Mouse (Mus musculus) kidney, adult 2 months (tissue): Measurements from ENCODE around the gene Mxra8. TPM values are rescaled to one million over a fixed set of nuclear protein-coding genes. Genes with fewer than 3 reads are reported as not detected.

ENCODE experiments used
- DNase-seq: peaks from one replicate; pipeline ENCODE4 v3.0.0; 2021
- H3K27ac ChIP-seq: fragments of 200-500 bp; 2 replicates; pipeline ENCODE4 v1.5.1; 2012; ENCODE audit warnings: low read depth, low read length, control low read depth, inconsistent platforms; ENCODE audit not compliant: insufficient read depth
- H3K27me3 ChIP-seq: fragments of 200-500 bp; replicated peaks from 2 replicates; pipeline ENCODE4 v1.6.1; 2012; ENCODE audit warnings: mild to moderate bottlenecking, moderate library complexity, low read length, inconsistent platforms; ENCODE audit not compliant: control insufficient read depth, insufficient read depth
- H3K36me3 ChIP-seq: fragments of 200-500 bp; 2 replicates; pipeline ENCODE4 v1.6.1; 2012; ENCODE audit warnings: mild to moderate bottlenecking, moderate library complexity, low read length, inconsistent platforms; ENCODE audit not compliant: control insufficient read depth, insufficient read depth
- H3K4me1 ChIP-seq: fragments of 200-500 bp; 2 replicates; pipeline ENCODE4 v1.6.1; 2011; ENCODE audit warnings: low read length; ENCODE audit not compliant: control insufficient read depth, insufficient read depth
- H3K4me3 ChIP-seq: fragments of 200-500 bp; 2 replicates; pipeline ENCODE4 v1.5.1; 2011; ENCODE audit warnings: mild to moderate bottlenecking, low read depth, low read length, control low read depth; ENCODE audit not compliant: insufficient read depth
- CTCF ChIP-seq: fragments of 200-500 bp; conservative IDR thresholded peaks from 2 replicates; pipeline ENCODE4 v1.5.1; 2011; ENCODE audit warnings: low read depth, mild to moderate bottlenecking, control low read depth, low read length, moderate library complexity, mixed read lengths; ENCODE audit not compliant: insufficient read depth, insufficient read length
- POLR2A ChIP-seq: fragments of 200-500 bp; IDR thresholded peaks from one replicate; pipeline ENCODE4 v1.6.1; 2011; ENCODE audit warnings: low read depth, low read length, control low read depth
- WGBS: fragments of 180-500 bp; shearing (Covaris S2); methylation state at CpG from one replicate; pipeline ENCODE4 v1.1.7; 2018; 5-methylcytosine and 5-hydroxymethylcytosine counted together
- polyA plus RNA-seq: library from polyadenylated mRNA; depleted of rRNA; stranded (reverse); fragments of >200 nt; gene quantifications from 2 replicates; pipeline ENCODE4 v1.2.3, GENCODE M21; 2012

Mxra8 gene
- polyA plus RNA-seq, 1 experiment: 98.0 TPM

DNA sequence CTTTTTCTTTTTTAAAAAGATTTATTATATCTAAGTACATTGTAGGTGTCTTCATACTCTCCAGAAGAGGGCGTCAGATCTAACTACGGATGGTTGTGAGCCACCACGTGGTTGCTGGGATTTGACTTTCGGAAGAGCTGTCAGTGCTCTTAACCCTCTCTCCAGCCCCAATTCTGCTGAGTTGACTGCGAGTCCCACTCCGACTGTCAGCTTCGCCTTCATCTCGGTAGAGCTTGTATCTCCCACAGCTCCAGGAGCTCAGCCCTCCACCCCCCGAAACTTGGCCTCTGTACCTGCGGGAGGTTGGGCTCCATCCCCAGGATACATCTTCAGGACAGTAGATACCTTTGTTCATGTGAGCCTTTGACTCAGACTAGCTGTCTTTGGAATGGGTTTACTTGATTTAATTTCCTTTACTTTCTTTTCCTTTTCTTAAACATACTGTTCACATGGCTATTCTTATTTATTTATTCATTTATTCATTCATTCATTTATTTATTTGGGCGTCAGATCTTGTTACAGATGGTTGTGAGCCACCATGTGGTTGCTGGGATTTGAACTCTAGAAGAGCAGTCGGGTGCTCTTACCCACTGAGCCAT lies 36.6 kb upstream of the Mxra8 start, which contains the start of gene Mrpl20:
TSS of gene Mrpl20 (plus strand) at position 138 of the 599 bp plus-strand sequence.
- peak within 1 kb of the TSS; percentile 60 for H3K27ac ChIP-seq
- WGBS: 14% methylated on average over 12 of the region's 12 CpGs

DNA sequence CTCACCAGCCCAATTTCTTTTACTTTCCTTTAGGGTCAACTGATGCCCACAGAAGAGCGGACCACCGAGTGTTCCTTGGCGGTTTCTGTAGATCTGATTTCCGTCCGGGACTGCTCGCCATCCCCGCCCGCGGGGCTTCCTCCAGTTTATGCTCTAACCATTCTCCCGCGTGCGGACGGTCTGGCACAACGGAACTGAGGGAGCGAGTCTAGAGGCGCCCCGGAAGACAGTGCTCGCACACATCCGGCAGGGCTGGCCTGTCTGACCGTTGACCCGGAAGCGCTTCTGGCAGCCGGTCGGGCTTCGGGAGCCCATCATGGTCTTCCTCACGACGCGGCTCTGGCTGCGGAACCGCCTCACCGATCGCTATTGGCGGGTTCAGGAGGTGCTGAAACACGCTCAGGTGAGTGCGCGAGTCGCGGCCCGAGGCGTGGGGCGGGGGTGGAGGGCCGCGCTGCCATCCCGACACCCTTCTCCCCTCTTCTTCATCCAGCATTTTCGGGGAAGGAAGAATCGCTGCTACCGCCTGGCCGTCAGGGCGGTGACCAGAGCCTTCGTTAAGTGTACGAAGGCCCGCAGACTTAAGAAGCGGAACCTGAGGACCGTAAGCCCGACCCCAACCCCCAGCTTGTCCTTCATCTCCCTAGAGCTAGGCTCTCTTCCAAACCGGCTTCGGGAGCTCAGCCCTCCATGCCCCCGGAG lies 36.0 kb upstream of the Mxra8 start:
- peak; percentile 97 for DNase-seq
- WGBS: under 1% methylated on average over 58 of the region's 58 CpGs
- Histone ChIP-seq H3K27me3 (no peaks in the 10 kb centered on the region), H3K4me1 (peaks cover 9% of the 10 kb centered on the region; the same call in 1 of the 2 replicates), H3K27ac (peak overlapping the region; percentile 60), H3K36me3 (peaks cover under 1% of the 10 kb centered on the region; the same call in 1 of the 2 replicates), H3K4me3 (peak overlapping the region; percentile 95)
- peak; percentile 68 for TF ChIP-seq POLR2A
- TF ChIP-seq CTCF: no peak

More for the DNA sequence above, 36.6 kb upstream of the Mxra8 start, which contains the start of gene Mrpl20:
- Histone ChIP-seq H3K36me3 (no peaks in the 10 kb centered on the region; the same call in 1 of the 2 replicates), H3K27me3 (no peaks in the 10 kb centered on the region), H3K4me1 (peaks cover 9% of the 10 kb centered on the region; the same call in 1 of the 2 replicates), H3K4me3 (peak within 1 kb of the TSS; percentile 95)
- TF ChIP-seq CTCF (0 out of 2 replicates have a peak, but pooled peaks have one; percentile 27), POLR2A (no peak)
- DNase-seq: peak; percentile 32

DNA sequence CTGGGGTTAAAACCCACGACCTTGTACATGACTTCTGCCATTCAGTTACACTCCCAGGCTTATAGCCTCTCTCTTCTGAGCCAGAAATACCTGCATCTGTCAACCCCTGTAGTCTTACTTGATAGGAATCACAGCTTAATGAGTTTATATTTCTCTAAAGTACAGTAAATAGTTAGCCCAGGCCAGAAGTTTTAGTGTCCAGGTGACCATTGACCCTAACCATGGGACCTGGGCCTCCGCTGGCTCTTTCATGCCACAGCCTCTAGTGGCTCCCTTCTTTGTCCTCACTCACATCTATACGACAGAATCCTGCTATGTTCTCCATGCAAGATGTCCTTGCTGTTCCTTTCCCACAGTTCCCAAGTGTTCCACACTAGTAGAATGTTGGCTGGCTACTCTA lies 31.6 kb upstream of the Mxra8 start:
- TF ChIP-seq CTCF (no peak), POLR2A (no peak)
- Histone ChIP-seq H3K36me3 (peaks cover 3% of the 10 kb centered on the region; the same call in 1 of the 2 replicates), H3K4me3 (no peak overlapping the region), H3K27ac (no peak overlapping the region), H3K27me3 (no peaks in the 10 kb centered on the region), H3K4me1 (peaks cover 9% of the 10 kb centered on the region; the same call in 1 of the 2 replicates)
- 64% methylated on average over 3 of the region's 3 CpGs for WGBS
- peak; percentile 56 for DNase-seq

DNA sequence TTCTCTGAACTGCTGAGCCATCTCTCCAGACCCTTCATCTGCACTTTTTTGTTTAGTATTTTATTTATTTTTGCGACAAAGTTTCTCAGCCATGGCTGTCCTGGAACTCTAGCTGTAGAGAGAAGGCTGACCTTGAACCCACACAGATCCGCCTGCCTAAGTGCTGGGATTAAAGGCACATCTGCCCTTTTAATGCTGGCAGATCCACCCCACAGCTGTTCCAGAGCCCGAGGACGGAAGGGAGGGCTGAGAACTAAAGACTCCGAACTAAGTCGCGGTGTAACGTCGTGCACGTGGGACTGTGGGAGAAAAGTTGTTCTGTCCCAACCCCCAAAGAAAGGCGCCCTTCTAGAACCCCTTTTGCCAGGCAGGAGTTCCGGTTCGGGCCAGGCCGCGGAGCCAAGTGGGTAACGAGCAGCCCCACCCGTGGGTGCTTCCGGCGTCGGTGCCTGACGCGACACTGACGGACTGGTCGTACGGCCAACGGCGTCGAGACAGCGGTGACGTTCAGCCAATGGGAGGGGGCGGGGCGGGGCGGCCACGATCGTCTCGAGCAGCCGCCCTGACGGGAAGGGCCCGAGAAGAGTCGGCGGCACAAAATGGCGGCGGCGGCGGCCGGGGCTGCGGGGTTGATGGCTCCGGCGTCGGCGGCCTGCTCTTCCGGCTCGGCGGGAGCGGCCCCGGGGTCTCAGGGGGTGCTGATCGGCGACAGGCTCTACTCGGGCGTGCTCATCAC lies 27.4 kb upstream of the Mxra8 start, which contains the start of gene Ccnl2:
TSS of gene Ccnl2 (plus strand) at position 561 of the 736 bp plus-strand sequence.
- WGBS: under 1% methylated on average over 51 of the region's 60 CpGs
- H3K36me3 ChIP-seq: peaks cover 12% of the 10 kb centered on the region
- TF ChIP-seq POLR2A: peak; percentile 42
- no peak for TF ChIP-seq CTCF
- peak within 1 kb of the TSS; percentile 96 for H3K27ac ChIP-seq
- H3K27me3 ChIP-seq: no peaks in the 10 kb centered on the region
- H3K4me1 ChIP-seq: peaks cover 11% of the 10 kb centered on the region
- peak; percentile 97 for DNase-seq
- peak within 1 kb of the TSS; percentile 88 for H3K4me3 ChIP-seq

DNA sequence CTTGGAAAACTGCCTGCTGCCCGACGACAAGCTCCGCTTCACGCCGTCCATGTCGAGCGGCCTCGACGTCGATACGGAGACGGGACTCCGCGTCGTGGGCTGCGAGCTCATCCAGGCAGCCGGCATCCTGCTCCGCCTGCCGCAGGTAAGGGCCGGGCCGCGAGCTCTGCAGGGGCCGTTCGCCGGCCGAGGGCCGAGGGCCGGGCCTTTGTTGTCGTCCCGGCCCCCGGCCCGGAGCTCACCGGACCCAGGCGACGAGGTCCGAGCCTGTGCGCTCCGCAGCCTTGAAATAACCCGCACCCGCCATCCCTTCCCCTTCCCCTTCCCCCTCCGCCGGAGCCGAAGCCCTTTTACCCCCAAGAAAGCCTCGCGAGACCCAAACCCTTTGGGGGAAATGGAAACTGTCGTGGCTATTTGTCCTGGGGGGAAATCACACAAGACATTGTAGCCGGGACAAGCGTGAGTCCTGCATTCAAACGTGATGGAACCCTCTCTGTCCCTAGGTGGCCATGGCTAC lies 26.8 kb upstream of the Mxra8 start:
- peaks cover 16% of the 10 kb centered on the region for H3K36me3 ChIP-seq
- H3K4me1 ChIP-seq: peaks cover 14% of the 10 kb centered on the region
- peak; percentile 23 for DNase-seq
- no peaks in the 10 kb centered on the region for H3K27me3 ChIP-seq
- H3K4me3 ChIP-seq: peak overlapping the region; percentile 88
- TF ChIP-seq POLR2A (no peak), CTCF (no peak)
- under 1% methylated on average over 49 of the region's 49 CpGs for WGBS
- H3K27ac ChIP-seq: peak overlapping the region; percentile 80

DNA sequence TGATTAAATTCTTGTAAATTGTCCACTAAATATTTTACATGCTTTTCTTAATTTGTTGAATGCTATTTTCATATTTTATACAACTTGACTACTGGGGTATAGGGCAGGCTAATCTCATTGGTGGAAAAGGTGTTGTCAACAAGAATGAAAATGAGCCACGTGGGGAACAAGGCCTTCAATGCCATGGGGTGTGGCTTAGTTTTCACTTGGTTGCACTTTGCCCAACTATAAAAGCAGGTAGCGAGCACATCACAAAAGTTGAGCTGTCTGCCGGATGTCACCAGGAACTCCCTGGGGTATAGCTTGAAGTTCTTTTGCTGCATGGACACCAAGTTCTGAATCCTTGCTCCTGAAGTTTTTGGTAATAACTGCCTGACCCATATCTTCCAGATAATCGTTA lies 21.9 kb upstream of the Mxra8 start:
- Histone ChIP-seq H3K36me3 (peaks cover 37% of the 10 kb centered on the region), H3K4me3 (no peak overlapping the region), H3K27ac (no peak overlapping the region), H3K4me1 (peaks cover 14% of the 10 kb centered on the region), H3K27me3 (no peaks in the 10 kb centered on the region)
- 49% methylated on average over 4 of the region's 4 CpGs for WGBS
- peak; percentile 53 for DNase-seq
- TF ChIP-seq POLR2A (no peak), CTCF (no peak)

DNA sequence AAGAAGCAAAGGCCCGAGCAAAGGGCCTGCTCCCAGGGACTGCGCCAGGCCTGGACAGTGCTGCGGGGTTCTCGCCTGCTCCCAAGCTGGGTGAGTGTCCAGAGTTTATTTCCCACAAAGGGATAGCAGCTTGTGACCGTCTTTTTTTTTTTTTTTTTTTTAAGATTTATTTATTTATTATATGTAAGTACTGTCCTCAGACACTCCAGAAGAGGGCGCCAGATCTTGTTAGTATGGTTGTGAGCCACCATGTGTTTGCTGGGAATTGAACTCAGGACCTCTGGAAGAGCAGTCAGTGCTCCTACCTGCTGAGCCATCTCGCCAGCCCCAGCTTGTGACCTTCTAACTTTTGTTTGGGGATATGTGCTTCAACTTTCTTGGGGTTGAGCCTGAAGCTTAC lies 18.5 kb upstream of the Mxra8 start:
- Histone ChIP-seq H3K4me3 (no peak overlapping the region), H3K27ac (no peak overlapping the region), H3K36me3 (peaks cover 40% of the 10 kb centered on the region), H3K27me3 (no peaks in the 10 kb centered on the region), H3K4me1 (peaks cover 3% of the 10 kb centered on the region; the same call in 1 of the 2 replicates)
- no peak for TF ChIP-seq POLR2A
- TF ChIP-seq CTCF: 0 out of 2 replicates have a peak, but pooled peaks have one; percentile 15
- WGBS: 68% methylated on average over 7 of the region's 7 CpGs
- no peak for DNase-seq
